Mouse (Mus musculus): Measurements from ENCODE around the gene Stk33. TPM values are rescaled to one million over a fixed set of nuclear protein-coding genes. Genes with fewer than 3 reads are reported as not detected.

Stk33 gene
- total and polyA plus RNA-seq, 2 experiments, result not detected

DNA sequence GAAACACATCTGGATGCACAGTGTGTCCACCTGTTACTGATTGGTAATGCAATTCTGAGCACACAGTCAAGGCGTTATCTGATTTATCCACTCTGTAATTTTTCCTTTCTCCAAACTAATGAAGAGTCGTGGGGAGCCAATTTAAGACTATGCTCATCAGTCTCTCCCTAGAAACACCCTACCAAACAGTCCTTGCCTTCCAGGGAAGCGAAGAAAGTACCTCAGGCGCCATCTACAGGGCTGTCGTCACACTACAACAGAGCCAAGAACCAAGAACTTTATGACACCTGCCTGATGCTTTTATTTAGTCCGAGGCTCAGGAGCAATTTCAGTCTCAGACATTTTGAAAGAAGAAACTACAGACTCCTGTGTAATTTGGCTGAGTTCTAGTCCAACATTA lies 6.1 kb upstream of the Stk33 start:
- DNase-seq (ENCODE audit: extremely low read depth, low read depth, low spot score), result peak; percentile 18
- Histone ChIP-seq H3K27me3 (ENCODE audit: control insufficient read depth, insufficient read depth, low read length) (no peaks in the 10 kb centered on the region), H3K4me1 (ENCODE audit: control insufficient read depth, insufficient read depth, low read length) (no peaks in the 10 kb centered on the region; the same call in 1 of the 2 replicates), H3K79me2 (ENCODE audit: control insufficient read depth, insufficient read depth, low read length) (no peaks in the 10 kb centered on the region), H3K36me3 (ENCODE audit: control insufficient read depth, insufficient read depth, low read length) (no peaks in the 10 kb centered on the region), H3K27ac (replicated peaks; ENCODE audit: insufficient read depth, low read depth, low read length) (no peak overlapping the region), H3K4me3 (ENCODE audit: insufficient read depth, low read depth, low read length) (no peak overlapping the region), H3K9ac (ENCODE audit: low read depth, low read length) (no peak overlapping the region)
- TF ChIP-seq POLR2A (IDR thresholded peaks at IDR 0.05; ENCODE audit: extremely low read depth, insufficient read depth, low read length) (no peak), CTCF (IDR thresholded peaks at IDR 0.05; ENCODE audit: low read depth, low read length) (peak; percentile 65)
- 10% methylated on average over 6 of the region's 6 CpGs for WGBS

DNA sequence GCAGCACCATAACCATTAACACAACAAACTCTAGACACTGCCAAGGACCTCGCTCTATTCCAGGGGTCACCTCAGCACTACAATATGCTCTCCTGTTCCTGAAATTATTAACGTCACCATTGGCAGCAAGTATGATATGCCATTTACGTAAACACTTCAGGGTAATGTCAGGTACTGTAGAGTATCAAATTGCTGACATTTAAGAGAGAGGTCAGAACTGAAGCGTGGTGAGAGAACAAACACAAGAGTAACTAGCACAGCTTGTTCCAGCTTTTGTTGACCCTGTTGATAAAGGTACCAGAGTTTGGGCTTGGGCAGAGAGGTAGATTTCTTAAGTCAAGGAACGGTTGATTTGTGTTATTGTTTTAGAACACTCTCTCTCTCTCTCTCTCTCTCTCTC lies 3.9 kb upstream of the Stk33 start:
- 36% methylated on average over 5 of the region's 5 CpGs for WGBS
- Histone ChIP-seq H3K27ac (replicated peaks; ENCODE audit: insufficient read depth, low read depth, low read length) (no peak overlapping the region), H3K4me1 (ENCODE audit: control insufficient read depth, insufficient read depth, low read length) (no peaks in the 10 kb centered on the region; the same call in none of the 2 replicates), H3K79me2 (ENCODE audit: control insufficient read depth, insufficient read depth, low read length) (no peaks in the 10 kb centered on the region), H3K9ac (ENCODE audit: low read depth, low read length) (no peak overlapping the region), H3K36me3 (ENCODE audit: control insufficient read depth, insufficient read depth, low read length) (no peaks in the 10 kb centered on the region), H3K27me3 (ENCODE audit: control insufficient read depth, insufficient read depth, low read length) (peaks cover 7% of the 10 kb centered on the region), H3K4me3 (ENCODE audit: insufficient read depth, low read depth, low read length) (no peak overlapping the region)
- peak; percentile 22 for DNase-seq (ENCODE audit: extremely low read depth, low read depth, low spot score)
- TF ChIP-seq CTCF (IDR thresholded peaks at IDR 0.05; ENCODE audit: low read depth, low read length) (no peak), POLR2A (IDR thresholded peaks at IDR 0.05; ENCODE audit: extremely low read depth, insufficient read depth, low read length) (no peak)

DNA sequence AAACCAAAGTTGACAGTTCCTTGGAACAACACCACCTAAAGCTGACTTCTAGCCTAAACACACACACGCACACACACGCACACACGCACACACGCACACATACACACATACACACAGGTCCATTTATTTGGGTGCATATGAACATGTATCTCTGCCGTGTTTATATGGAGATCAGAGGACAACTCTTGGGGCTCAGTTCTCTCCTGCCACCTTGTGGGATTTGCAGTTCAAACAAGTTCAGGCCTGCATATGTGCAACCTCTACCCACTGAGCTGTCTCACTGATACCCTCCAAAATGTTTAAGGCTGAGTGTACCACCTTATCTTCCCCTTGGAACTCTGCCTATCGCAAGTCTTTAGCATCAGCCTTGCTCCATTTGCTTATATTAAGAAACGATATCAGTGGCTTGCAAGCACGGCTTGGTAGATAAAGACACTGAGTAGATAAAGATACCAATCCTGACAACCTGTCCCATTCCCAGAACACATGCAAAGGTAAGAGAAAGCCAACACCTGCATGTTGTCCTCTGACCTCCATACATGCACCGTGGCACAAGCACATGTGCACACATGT lies 1.9 kb upstream of the Stk33 start:
- no peak overlapping the region for H3K27ac ChIP-seq (replicated peaks; ENCODE audit: insufficient read depth, low read depth, low read length)
- WGBS, result 88% methylated on average over 9 of the region's 9 CpGs
- TF ChIP-seq POLR2A (IDR thresholded peaks at IDR 0.05; ENCODE audit: extremely low read depth, insufficient read depth, low read length) (no peak), CTCF (IDR thresholded peaks at IDR 0.05; ENCODE audit: low read depth, low read length) (no peak)

DNA sequence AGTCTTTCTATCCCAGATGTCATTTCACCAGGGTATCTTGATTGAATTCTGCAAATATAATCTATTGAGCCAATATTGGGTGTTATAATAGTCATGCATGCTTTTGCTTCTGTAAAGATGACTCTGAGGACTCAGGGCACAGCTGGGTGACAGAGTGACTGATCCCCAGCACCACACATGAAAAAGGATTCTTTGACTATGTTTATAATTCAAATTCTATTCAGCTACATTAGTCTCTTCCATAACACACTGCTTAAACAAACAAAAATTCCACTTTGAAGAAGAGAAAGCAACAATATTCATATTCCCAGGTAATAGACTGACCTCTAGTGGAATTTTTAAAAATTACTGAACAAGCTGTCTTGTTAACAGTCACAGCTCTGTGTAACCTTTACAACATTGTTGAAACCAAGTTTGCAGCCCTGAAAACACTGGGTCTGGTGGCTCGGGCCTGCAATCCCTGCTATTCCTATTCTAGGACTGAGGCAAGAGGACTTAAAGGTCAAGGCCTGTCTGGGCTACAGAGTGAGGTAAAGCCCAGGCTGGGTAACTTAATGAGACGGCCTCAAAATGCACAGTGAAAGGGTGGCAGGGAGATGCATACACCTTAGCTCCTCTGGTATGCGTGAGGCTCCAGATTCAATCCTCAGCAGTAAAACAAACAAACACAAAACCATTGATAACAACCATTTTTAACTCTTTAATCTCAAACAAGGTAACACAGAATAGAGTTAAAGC lies 14.3 kb downstream of the Stk33 start:
- no peak overlapping the region for H3K9ac ChIP-seq (ENCODE audit: low read depth, low read length)
- WGBS, result 46% methylated on average over 3 of the region's 3 CpGs
- TF ChIP-seq POLR2A (IDR thresholded peaks at IDR 0.05; ENCODE audit: extremely low read depth, insufficient read depth, low read length) (no peak), CTCF (IDR thresholded peaks at IDR 0.05; ENCODE audit: low read depth, low read length) (peak; percentile 36)

More for the DNA sequence above, 1.9 kb upstream of the Stk33 start:
- H3K36me3 ChIP-seq (ENCODE audit: control insufficient read depth, insufficient read depth, low read length), result no peaks in the 10 kb centered on the region
- peaks cover 7% of the 10 kb centered on the region for H3K27me3 ChIP-seq (ENCODE audit: control insufficient read depth, insufficient read depth, low read length)
- no peaks in the 10 kb centered on the region; the same call in none of the 2 replicates for H3K4me1 ChIP-seq (ENCODE audit: control insufficient read depth, insufficient read depth, low read length)
- no peaks in the 10 kb centered on the region for H3K79me2 ChIP-seq (ENCODE audit: control insufficient read depth, insufficient read depth, low read length)
- no peak for DNase-seq (ENCODE audit: extremely low read depth, low read depth, low spot score)
- H3K4me3 ChIP-seq (ENCODE audit: insufficient read depth, low read depth, low read length), result no peak overlapping the region
- no peak overlapping the region for H3K9ac ChIP-seq (ENCODE audit: low read depth, low read length)

DNA sequence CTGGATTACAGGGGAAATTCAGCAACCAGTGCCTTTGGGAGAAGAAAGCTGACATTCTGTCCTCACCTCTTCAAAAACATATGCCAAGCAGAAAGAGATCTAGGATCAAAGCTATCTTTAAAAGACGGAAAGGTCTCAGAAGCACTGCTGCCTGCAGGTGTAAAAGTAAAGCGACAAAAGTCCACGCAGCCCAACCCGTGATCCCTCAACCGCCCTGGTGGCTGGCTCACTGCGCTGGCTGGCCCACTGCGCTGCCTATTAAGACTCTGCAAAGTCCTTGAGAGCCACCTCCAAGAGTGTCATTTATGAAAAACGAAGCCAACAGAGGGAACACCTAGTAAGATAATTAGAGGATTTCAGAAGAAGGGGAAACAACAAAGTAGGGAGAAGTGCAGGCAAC lies 16.1 kb downstream of the Stk33 start:
- 71% methylated on average over 8 of the region's 8 CpGs for WGBS

More for the DNA sequence above, 14.3 kb downstream of the Stk33 start:
- Histone ChIP-seq H3K4me1 (ENCODE audit: control insufficient read depth, insufficient read depth, low read length) (no peaks in the 10 kb centered on the region), H3K79me2 (ENCODE audit: control insufficient read depth, insufficient read depth, low read length) (no peaks in the 10 kb centered on the region), H3K27ac (replicated peaks; ENCODE audit: insufficient read depth, low read depth, low read length) (no peak overlapping the region), H3K36me3 (ENCODE audit: control insufficient read depth, insufficient read depth, low read length) (no peaks in the 10 kb centered on the region), H3K27me3 (ENCODE audit: control insufficient read depth, insufficient read depth, low read length) (no peaks in the 10 kb centered on the region), H3K4me3 (ENCODE audit: insufficient read depth, low read depth, low read length) (no peak overlapping the region)
- DNase-seq (ENCODE audit: extremely low read depth, low read depth, low spot score), result peak; percentile 31

DNA sequence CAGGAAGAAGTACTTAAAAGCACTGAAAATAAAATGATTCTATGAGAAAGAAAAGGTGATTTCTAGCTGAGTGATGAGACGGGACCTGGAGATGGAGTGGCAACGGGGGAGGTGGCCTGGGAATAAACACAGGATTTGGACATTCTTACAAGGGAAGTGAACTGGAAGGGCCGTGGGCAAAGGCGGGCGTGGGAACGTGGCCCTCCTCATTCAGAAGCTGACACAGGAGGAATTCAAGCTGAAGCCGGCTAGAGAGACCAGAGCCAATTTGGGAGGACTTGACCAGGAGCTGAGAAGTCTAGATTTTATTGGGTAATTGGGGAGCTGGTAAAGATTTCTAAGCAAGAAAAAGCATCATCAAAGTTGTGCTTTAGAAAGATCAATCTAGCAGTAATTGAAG lies 33.4 kb downstream of the Stk33 start:
- WGBS, result 79% methylated on average over 7 of the region's 7 CpGs

More for the DNA sequence above, 16.1 kb downstream of the Stk33 start:
- TF ChIP-seq CTCF (IDR thresholded peaks at IDR 0.05; ENCODE audit: low read depth, low read length), result no peak
- TF ChIP-seq POLR2A (IDR thresholded peaks at IDR 0.05; ENCODE audit: extremely low read depth, insufficient read depth, low read length), result no peak
- Histone ChIP-seq H3K9ac (ENCODE audit: low read depth, low read length) (no peak overlapping the region), H3K27me3 (ENCODE audit: control insufficient read depth, insufficient read depth, low read length) (no peaks in the 10 kb centered on the region), H3K79me2 (ENCODE audit: control insufficient read depth, insufficient read depth, low read length) (no peaks in the 10 kb centered on the region), H3K36me3 (ENCODE audit: control insufficient read depth, insufficient read depth, low read length) (no peaks in the 10 kb centered on the region), H3K4me1 (ENCODE audit: control insufficient read depth, insufficient read depth, low read length) (no peaks in the 10 kb centered on the region), H3K4me3 (ENCODE audit: insufficient read depth, low read depth, low read length) (no peak overlapping the region), H3K27ac (replicated peaks; ENCODE audit: insufficient read depth, low read depth, low read length) (no peak overlapping the region)
- DNase-seq (ENCODE audit: extremely low read depth, low read depth, low spot score), result no peak

More for the DNA sequence above, 33.4 kb downstream of the Stk33 start:
- no peak for DNase-seq (ENCODE audit: extremely low read depth, low read depth, low spot score)
- H3K36me3 ChIP-seq (ENCODE audit: control insufficient read depth, insufficient read depth, low read length), result no peaks in the 10 kb centered on the region
- no peak overlapping the region for H3K9ac ChIP-seq (ENCODE audit: low read depth, low read length)
- H3K4me3 ChIP-seq (ENCODE audit: insufficient read depth, low read depth, low read length), result no peak overlapping the region
- H3K27ac ChIP-seq (replicated peaks; ENCODE audit: insufficient read depth, low read depth, low read length), result no peak overlapping the region
- no peaks in the 10 kb centered on the region for H3K4me1 ChIP-seq (ENCODE audit: control insufficient read depth, insufficient read depth, low read length)
- peaks cover 3% of the 10 kb centered on the region; the same call in 1 of the 2 replicates for H3K27me3 ChIP-seq (ENCODE audit: control insufficient read depth, insufficient read depth, low read length)
- no peak for TF ChIP-seq CTCF (IDR thresholded peaks at IDR 0.05; ENCODE audit: low read depth, low read length)
- TF ChIP-seq POLR2A (IDR thresholded peaks at IDR 0.05; ENCODE audit: extremely low read depth, insufficient read depth, low read length), result no peak
- no peaks in the 10 kb centered on the region for H3K79me2 ChIP-seq (ENCODE audit: control insufficient read depth, insufficient read depth, low read length)

All from liver, adult 2 months (tissue).